Mouse (Mus musculus): ENCODE measurements around the gene Slc38a3. TPM values are rescaled to one million over a fixed set of nuclear protein-coding genes. Genes with fewer than 3 reads are reported as not detected.

Slc38a3 gene
- polyA plus RNA-seq, 1 experiment from 2014 or later = 19.5 TPM

- Histone ChIP-seq H3K36me3 (no peaks in the 10 kb centered on the region), H3K27ac (no peak overlapping the region), H3K4me2 (peak overlapping the region; percentile 68), H3K9ac (no peak overlapping the region), H3K9me3 (no peaks in the 10 kb centered on the region), H3K27me3 (replicated peaks) (peaks cover 24% of the 10 kb centered on the region), H3K4me1 (peaks cover 14% of the 10 kb centered on the region), H3K4me3 (replicated peaks) (peak overlapping the region; percentile 29)
- ATAC-seq (ENCODE audit: insufficient read depth, low FRiP score, low read depth) = peak; percentile 56
- WGBS = under 1% methylated on average over 39 of the region's 39 CpGs
Measured at GRCm38 (mm10) chr9:107675671-107676301, 6.5 kb upstream of the Slc38a3 start.

- Histone ChIP-seq H3K9me3 (no peaks in the 10 kb centered on the region), H3K4me2 (no peak overlapping the region), H3K27me3 (replicated peaks) (peaks cover 24% of the 10 kb centered on the region), H3K9ac (no peak overlapping the region), H3K27ac (no peak overlapping the region), H3K4me1 (peaks cover 14% of the 10 kb centered on the region), H3K4me3 (replicated peaks) (no peak overlapping the region), H3K36me3 (no peaks in the 10 kb centered on the region)
- ATAC-seq (ENCODE audit: insufficient read depth, low FRiP score, low read depth) = no peak
- 62% methylated on average over 9 of the region's 9 CpGs for WGBS
Measured at GRCm38 (mm10) chr9:107674609-107675429, 5.5 kb upstream of the Slc38a3 start.

GRCm38 (mm10) chr9:107670259-107670658 lies 929 bp upstream of the Slc38a3 start:
- no peak overlapping the region for H3K4me3 ChIP-seq (replicated peaks)
- H3K27ac ChIP-seq = no peak overlapping the region
- peaks cover 16% of the 10 kb centered on the region for H3K4me1 ChIP-seq
- H3K9me3 ChIP-seq = no peaks in the 10 kb centered on the region
- WGBS = 70% methylated on average over 5 of the region's 5 CpGs
- peaks cover 18% of the 10 kb centered on the region for H3K27me3 ChIP-seq (replicated peaks)
- no peaks in the 10 kb centered on the region for H3K36me3 ChIP-seq
- no peak overlapping the region for H3K9ac ChIP-seq
- no peak for ATAC-seq (ENCODE audit: insufficient read depth, low FRiP score, low read depth)
- no peak overlapping the region for H3K4me2 ChIP-seq

- peaks cover 14% of the 10 kb centered on the region for H3K27me3 ChIP-seq (replicated peaks)
- H3K9ac ChIP-seq = no peak overlapping the region
- H3K4me1 ChIP-seq = peaks cover 16% of the 10 kb centered on the region
- no peaks in the 10 kb centered on the region for H3K36me3 ChIP-seq
- H3K4me2 ChIP-seq = no peak overlapping the region
- ATAC-seq (ENCODE audit: insufficient read depth, low FRiP score, low read depth) = no peak; the same call in 1 of the 2 replicates
- 68% methylated on average over 3 of the region's 3 CpGs for WGBS
- H3K4me3 ChIP-seq (replicated peaks) = no peak overlapping the region
- H3K9me3 ChIP-seq = no peaks in the 10 kb centered on the region
- H3K27ac ChIP-seq = peak overlapping the region; percentile 49; the same call in 1 of the 2 replicates
Measured at GRCm38 (mm10) chr9:107668916-107669315, 414 bp downstream of the Slc38a3 start.

GRCm38 (mm10) chr9:107668011-107668410 lies 1.3 kb downstream of the Slc38a3 start:
- Histone ChIP-seq H3K9ac (no peak overlapping the region), H3K9me3 (no peaks in the 10 kb centered on the region), H3K27ac (peak overlapping the region; percentile 40; the same call in 1 of the 2 replicates), H3K36me3 (no peaks in the 10 kb centered on the region), H3K4me3 (replicated peaks) (no peak overlapping the region), H3K4me2 (peak overlapping the region; percentile 92), H3K4me1 (peaks cover 16% of the 10 kb centered on the region), H3K27me3 (replicated peaks) (peaks cover 14% of the 10 kb centered on the region)
- WGBS = 52% methylated on average over 8 of the region's 8 CpGs
- ATAC-seq (ENCODE audit: insufficient read depth, low FRiP score, low read depth) = no peak

- under 1% methylated on average over 24 of the region's 24 CpGs for WGBS
- ATAC-seq (ENCODE audit: insufficient read depth, low FRiP score, low read depth) = peak; percentile 88
- H3K9me3 ChIP-seq = no peaks in the 10 kb centered on the region
- H3K36me3 ChIP-seq = no peaks in the 10 kb centered on the region
- H3K4me3 ChIP-seq (replicated peaks) = peak overlapping the region; percentile 46
- peak overlapping the region; percentile 47 for H3K9ac ChIP-seq
- peaks cover 14% of the 10 kb centered on the region for H3K27me3 ChIP-seq (replicated peaks)
- peaks cover 16% of the 10 kb centered on the region for H3K4me1 ChIP-seq
- H3K4me2 ChIP-seq = peak overlapping the region; percentile 92
- no peak overlapping the region for H3K27ac ChIP-seq
Measured at GRCm38 (mm10) chr9:107667219-107667618, 2.1 kb downstream of the Slc38a3 start.

- Histone ChIP-seq H3K4me3 (replicated peaks) (peak overlapping the region; percentile 46), H3K27me3 (replicated peaks) (peaks cover 14% of the 10 kb centered on the region), H3K27ac (no peak overlapping the region), H3K9ac (peak overlapping the region; percentile 47), H3K4me1 (peaks cover 16% of the 10 kb centered on the region), H3K4me2 (peak overlapping the region; percentile 92), H3K9me3 (no peaks in the 10 kb centered on the region), H3K36me3 (no peaks in the 10 kb centered on the region)
- under 1% methylated on average over 30 of the region's 30 CpGs for WGBS
- ATAC-seq (ENCODE audit: insufficient read depth, low FRiP score, low read depth) = no peak
Measured at GRCm38 (mm10) chr9:107666751-107667205, 2.6 kb downstream of the Slc38a3 start.

GRCm38 (mm10) chr9:107665308-107665707 lies 4.0 kb downstream of the Slc38a3 start:
- Histone ChIP-seq H3K27me3 (replicated peaks) (peaks cover 14% of the 10 kb centered on the region), H3K36me3 (no peaks in the 10 kb centered on the region), H3K4me1 (peaks cover 18% of the 10 kb centered on the region), H3K27ac (no peak overlapping the region), H3K9ac (no peak overlapping the region), H3K4me2 (0 out of 2 replicates have a peak overlapping the region, but pooled peaks have one; percentile 1), H3K9me3 (no peaks in the 10 kb centered on the region), H3K4me3 (replicated peaks) (0 out of 2 replicates have a peak overlapping the region, but pooled peaks have one; percentile 46)
- WGBS = 78% methylated on average over 7 of the region's 7 CpGs
- no peak for ATAC-seq (ENCODE audit: insufficient read depth, low FRiP score, low read depth)

GRCm38 (mm10) chr9:107663525-107663924 lies 5.8 kb downstream of the Slc38a3 start:
- Histone ChIP-seq H3K9ac (no peak overlapping the region), H3K4me1 (peaks cover 18% of the 10 kb centered on the region), H3K9me3 (no peaks in the 10 kb centered on the region), H3K27ac (no peak overlapping the region), H3K4me3 (replicated peaks) (no peak overlapping the region), H3K36me3 (no peaks in the 10 kb centered on the region), H3K27me3 (replicated peaks) (peaks cover 14% of the 10 kb centered on the region), H3K4me2 (no peak overlapping the region)
- no peak for ATAC-seq (ENCODE audit: insufficient read depth, low FRiP score, low read depth)
- WGBS = 65% methylated on average over 9 of the region's 9 CpGs

- H3K4me1 ChIP-seq = peaks cover 16% of the 10 kb centered on the region
- WGBS = 68% methylated on average over 8 of the region's 8 CpGs
- no peaks in the 10 kb centered on the region for H3K36me3 ChIP-seq
- H3K9ac ChIP-seq = no peak overlapping the region
- H3K4me3 ChIP-seq (replicated peaks) = no peak overlapping the region
- no peak for ATAC-seq (ENCODE audit: insufficient read depth, low FRiP score, low read depth)
- no peak overlapping the region for H3K4me2 ChIP-seq
- H3K27me3 ChIP-seq (replicated peaks) = peaks cover 14% of the 10 kb centered on the region
- no peaks in the 10 kb centered on the region for H3K9me3 ChIP-seq
- no peak overlapping the region for H3K27ac ChIP-seq
Measured at GRCm38 (mm10) chr9:107662342-107662741, 7.0 kb downstream of the Slc38a3 start.

- 57% methylated on average over 3 of the region's 3 CpGs for WGBS
- ATAC-seq (ENCODE audit: insufficient read depth, low FRiP score, low read depth) = no peak; the same call in 1 of the 2 replicates
- H3K9me3 ChIP-seq = no peaks in the 10 kb centered on the region
Measured at GRCm38 (mm10) chr9:107660777-107661176, 8.6 kb downstream of the Slc38a3 start.

GRCm38 (mm10) chr9:107659961-107660360 lies 9.4 kb downstream of the Slc38a3 start:
- Histone ChIP-seq H3K4me1 (0 out of 2 replicates have a peak, but pooled peaks cover 3% of the 10 kb centered on the region), H3K27ac (peak overlapping the region; percentile 32), H3K9ac (no peak overlapping the region), H3K4me3 (replicated peaks) (no peak overlapping the region), H3K4me2 (no peak overlapping the region), H3K27me3 (replicated peaks) (no peaks in the 10 kb centered on the region), H3K36me3 (no peaks in the 10 kb centered on the region), H3K9me3 (no peaks in the 10 kb centered on the region)
- WGBS = 87% methylated on average over 3 of the region's 3 CpGs
- ATAC-seq (ENCODE audit: insufficient read depth, low FRiP score, low read depth) = no peak

More at GRCm38 (mm10) chr9:107660777-107661176, 8.6 kb downstream of the Slc38a3 start:
- H3K27me3 ChIP-seq (replicated peaks) = peaks cover 6% of the 10 kb centered on the region
- no peaks in the 10 kb centered on the region for H3K36me3 ChIP-seq
- H3K9ac ChIP-seq = no peak overlapping the region
- H3K4me1 ChIP-seq = peaks cover 3% of the 10 kb centered on the region; the same call in 1 of the 2 replicates
- H3K4me2 ChIP-seq = no peak overlapping the region
- H3K4me3 ChIP-seq (replicated peaks) = no peak overlapping the region
- H3K27ac ChIP-seq = 0 out of 2 replicates have a peak overlapping the region, but pooled peaks have one; percentile 32

Data from stomach, embryonic 15.5 days (tissue).